Mouse (Mus musculus) MEL (cell line): Measurements from ENCODE around the gene Ahcyl2.

Experiments used
- GATA1 ChIP-seq: IDR thresholded peaks from 2 replicates; pipeline ENCODE4 v1.6.1; 2011; ENCODE audit warnings: low read depth, low read length, improper control_type of control experiment
- MEF2A ChIP-seq: IDR thresholded peaks from 2 replicates; pipeline ENCODE4 v1.6.1; 2014; ENCODE audit warnings: low read depth, mild to moderate bottlenecking, inconsistent platforms, low read length, improper control_type of control experiment; ENCODE audit not compliant: poor library complexity, insufficient replicate concordance, severe bottlenecking; ENCODE audit errors: extremely low read depth
- MXI1 ChIP-seq: IDR thresholded peaks from 2 replicates; pipeline ENCODE4 v1.6.1; 2011; ENCODE audit warnings: mild to moderate bottlenecking, low read depth, low read length, improper control_type of control experiment
- MYB ChIP-seq: IDR thresholded peaks from 2 replicates; pipeline ENCODE4 v1.6.1; 2011; ENCODE audit warnings: mild to moderate bottlenecking, low read depth, low read length, improper control_type of control experiment
- SIN3A ChIP-seq: IDR thresholded peaks from 2 replicates; pipeline ENCODE4 v1.6.1; 2012; ENCODE audit warnings: low read length, improper control_type of control experiment, inconsistent platforms
- USF1 ChIP-seq: IDR thresholded peaks from 2 replicates; pipeline ENCODE4 v1.6.1; 2014; ENCODE audit warnings: low read depth, mild to moderate bottlenecking, inconsistent platforms, low read length, improper control_type of control experiment, moderate library complexity
- ZNF384 ChIP-seq: IDR thresholded peaks from 2 replicates; pipeline ENCODE4 v1.6.1; 2012; ENCODE audit warnings: low read depth, mild to moderate bottlenecking, inconsistent platforms, low read length, improper control_type of control experiment

- no peak for TF ChIP-seq MEF2A
- TF ChIP-seq SIN3A, result no peak
- TF ChIP-seq MYB, result no peak
- no peak for TF ChIP-seq GATA1
- no peak for TF ChIP-seq USF1
- TF ChIP-seq ZNF384, result no peak
- TF ChIP-seq MXI1, result no peak
These were observed 105.8 kb downstream of the Ahcyl2 start for GRCm38 (mm10) chr6:29873654-29874053.
